Mouse (Mus musculus) hindbrain, embryonic 13.5 days (tissue): ENCODE measurements around the gene Tnfrsf1b. TPM values are rescaled to one million over a fixed set of nuclear protein-coding genes. Genes with fewer than 3 reads are reported as not detected.

Experiments
- ATAC-seq: fragments of 200-750 bp; cut with Nextera tagmentation; 2 replicates; pipeline ENCODE4 v1.8.0; 2017; ENCODE audit warnings: moderate TSS enrichment; ENCODE audit not compliant: low FRiP score
- H3K27ac ChIP-seq: fragments of 300-500 bp; sonication (generic); 2 replicates; pipeline ENCODE4 v1.5.1; 2015; ENCODE audit warnings: inconsistent platforms, mild to moderate bottlenecking, moderate library complexity
- H3K27me3 ChIP-seq: fragments of 300-500 bp; sonication (generic); 2 replicates; pipeline ENCODE4 v1.6.1; 2015; ENCODE audit warnings: mild to moderate bottlenecking, inconsistent platforms
- H3K36me3 ChIP-seq: fragments of 300-500 bp; sonication (generic); 2 replicates; pipeline ENCODE4 v1.6.1; 2015; ENCODE audit warnings: mild to moderate bottlenecking, inconsistent platforms
- H3K4me1 ChIP-seq: fragments of 300-500 bp; sonication (generic); replicated peaks from 2 replicates; pipeline ENCODE4 v1.6.1; 2015; ENCODE audit warnings: inconsistent platforms
- H3K4me2 ChIP-seq: fragments of 300-500 bp; sonication (generic); 2 replicates; pipeline ENCODE4 v1.6.1; 2015; ENCODE audit warnings: inconsistent platforms, mild to moderate bottlenecking, moderate library complexity
- H3K4me3 ChIP-seq: fragments of 300-500 bp; sonication (generic); 2 replicates; pipeline ENCODE4 v1.5.1; 2015; ENCODE audit warnings: mild to moderate bottlenecking, inconsistent platforms
- H3K9ac ChIP-seq: fragments of 300-500 bp; sonication (generic); 2 replicates; pipeline ENCODE4 v1.6.1; 2015; ENCODE audit warnings: mild to moderate bottlenecking, inconsistent platforms
- H3K9me3 ChIP-seq: fragments of 300-500 bp; sonication (generic); 2 replicates; pipeline ENCODE4 v1.6.1; 2016; ENCODE audit warnings: inconsistent platforms
- WGBS: fragments of 180-500 bp; shearing (Covaris S2); methylation state at CpG from one replicate; pipeline ENCODE4 v1.1.7; 2015; 5-methylcytosine and 5-hydroxymethylcytosine counted together
- polyA plus RNA-seq: library from polyadenylated mRNA; unstranded; fragments of >200 nt; fragmentation: Nextera tagmentation; extraction: Ambion mirVana; gene quantifications from 2 replicates; pipeline ENCODE4 v1.2.1, GENCODE M21; 2015

Gene Tnfrsf1b
- polyA plus RNA-seq, 1 experiment from 2014 or later = 3.2 TPM

- H3K4me1 ChIP-seq = no peaks in the 10 kb centered on the region
- H3K4me2 ChIP-seq = no peak overlapping the region
- H3K4me3 ChIP-seq = no peak overlapping the region
- no peaks in the 10 kb centered on the region for H3K27me3 ChIP-seq
- no peak overlapping the region for H3K27ac ChIP-seq
- WGBS = 95% methylated on average over 5 of the region's 5 CpGs
- H3K9ac ChIP-seq = no peak overlapping the region
- no peaks in the 10 kb centered on the region for H3K9me3 ChIP-seq
- ATAC-seq = no peak
- H3K36me3 ChIP-seq = no peaks in the 10 kb centered on the region
Observed at GRCm38 (mm10) chr4:145229524-145230163, 17.0 kb downstream of the Tnfrsf1b start.

- Histone ChIP-seq H3K27ac (no peak overlapping the region), H3K9ac (no peak overlapping the region), H3K4me3 (no peak overlapping the region), H3K27me3 (no peaks in the 10 kb centered on the region), H3K36me3 (no peaks in the 10 kb centered on the region), H3K4me2 (no peak overlapping the region), H3K9me3 (no peaks in the 10 kb centered on the region), H3K4me1 (no peaks in the 10 kb centered on the region)
- WGBS = 91% methylated on average over 6 of the region's 6 CpGs
- no peak for ATAC-seq
Observed at GRCm38 (mm10) chr4:145229051-145229450, 17.6 kb downstream of the Tnfrsf1b start.

- no peaks in the 10 kb centered on the region for H3K9me3 ChIP-seq
- H3K27me3 ChIP-seq = no peaks in the 10 kb centered on the region
- no peak overlapping the region for H3K4me3 ChIP-seq
- 92% methylated on average over 4 of the region's 4 CpGs for WGBS
- no peak overlapping the region for H3K9ac ChIP-seq
- no peak overlapping the region for H3K27ac ChIP-seq
- H3K4me1 ChIP-seq = no peaks in the 10 kb centered on the region
- no peak overlapping the region for H3K4me2 ChIP-seq
- H3K36me3 ChIP-seq = no peaks in the 10 kb centered on the region
- no peak for ATAC-seq
Observed at GRCm38 (mm10) chr4:145224613-145225012, 22.1 kb downstream of the Tnfrsf1b start.

- Histone ChIP-seq H3K4me2 (no peak overlapping the region), H3K4me3 (no peak overlapping the region), H3K27ac (no peak overlapping the region), H3K27me3 (no peaks in the 10 kb centered on the region), H3K9ac (no peak overlapping the region), H3K9me3 (no peaks in the 10 kb centered on the region), H3K36me3 (no peaks in the 10 kb centered on the region), H3K4me1 (no peaks in the 10 kb centered on the region)
- 86% methylated on average over 8 of the region's 8 CpGs for WGBS
- no peak for ATAC-seq
Observed at GRCm38 (mm10) chr4:145222064-145222463, 24.6 kb downstream of the Tnfrsf1b start.

GRCm38 (mm10) chr4:145221379-145221778, 25.3 kb downstream of the Tnfrsf1b start:
- no peaks in the 10 kb centered on the region for H3K27me3 ChIP-seq

GRCm38 (mm10) chr4:145220001-145220400, 26.7 kb downstream of the Tnfrsf1b start:
- no peak overlapping the region for H3K9ac ChIP-seq
- H3K27ac ChIP-seq = no peak overlapping the region
- no peak for ATAC-seq
- H3K36me3 ChIP-seq = no peaks in the 10 kb centered on the region
- no peak overlapping the region for H3K4me3 ChIP-seq
- 89% methylated on average over 1 of the region's 1 CpGs for whole genome bisulfite sequencing
- peaks cover under 1% of the 10 kb centered on the region; the same call in 1 of the 2 replicates for H3K4me1 ChIP-seq
- no peak overlapping the region for H3K4me2 ChIP-seq
- no peaks in the 10 kb centered on the region for H3K9me3 ChIP-seq
- no peaks in the 10 kb centered on the region for H3K27me3 ChIP-seq

More at GRCm38 (mm10) chr4:145221379-145221778, 25.3 kb downstream of the Tnfrsf1b start:
- no peak overlapping the region for H3K4me3 ChIP-seq
- H3K9ac ChIP-seq = no peak overlapping the region
- no peak overlapping the region for H3K4me2 ChIP-seq
- H3K27ac ChIP-seq = no peak overlapping the region
- ATAC-seq = no peak
- WGBS = 77% methylated on average over 2 of the region's 2 CpGs
- no peaks in the 10 kb centered on the region for H3K36me3 ChIP-seq
- H3K9me3 ChIP-seq = no peaks in the 10 kb centered on the region
- no peaks in the 10 kb centered on the region for H3K4me1 ChIP-seq

- peaks cover 6% of the 10 kb centered on the region for H3K4me1 ChIP-seq
- H3K9ac ChIP-seq = no peak overlapping the region
- no peaks in the 10 kb centered on the region for H3K36me3 ChIP-seq
- WGBS = 72% methylated on average over 15 of the region's 15 CpGs
- H3K4me3 ChIP-seq = no peak overlapping the region
- no peak overlapping the region for H3K27ac ChIP-seq
- ATAC-seq = no peak
- H3K27me3 ChIP-seq = no peaks in the 10 kb centered on the region
- H3K4me2 ChIP-seq = no peak overlapping the region
- no peaks in the 10 kb centered on the region for H3K9me3 ChIP-seq
Observed at GRCm38 (mm10) chr4:145219240-145219985, 27.3 kb downstream of the Tnfrsf1b start.

- Histone ChIP-seq H3K27me3 (no peaks in the 10 kb centered on the region), H3K27ac (no peak overlapping the region), H3K4me1 (peaks cover 7% of the 10 kb centered on the region), H3K36me3 (no peaks in the 10 kb centered on the region), H3K9me3 (no peaks in the 10 kb centered on the region), H3K9ac (no peak overlapping the region), H3K4me3 (no peak overlapping the region), H3K4me2 (no peak overlapping the region)
- no peak for ATAC-seq
- WGBS = 71% methylated on average over 5 of the region's 5 CpGs
Observed at GRCm38 (mm10) chr4:145217837-145218236, 28.8 kb downstream of the Tnfrsf1b start.

GRCm38 (mm10) chr4:145217046-145217445, 29.6 kb downstream of the Tnfrsf1b start:
- no peak overlapping the region for H3K4me2 ChIP-seq
- no peaks in the 10 kb centered on the region for H3K36me3 ChIP-seq
- ATAC-seq = no peak
- H3K9ac ChIP-seq = no peak overlapping the region
- H3K4me3 ChIP-seq = no peak overlapping the region
- H3K4me1 ChIP-seq = peaks cover 7% of the 10 kb centered on the region
- no peak overlapping the region for H3K27ac ChIP-seq
- H3K9me3 ChIP-seq = no peaks in the 10 kb centered on the region
- no peaks in the 10 kb centered on the region for H3K27me3 ChIP-seq
- WGBS = 76% methylated on average over 6 of the region's 6 CpGs

GRCm38 (mm10) chr4:145215396-145215795, 31.3 kb downstream of the Tnfrsf1b start:
- Histone ChIP-seq H3K4me3 (no peak overlapping the region), H3K9me3 (no peaks in the 10 kb centered on the region), H3K4me1 (peaks cover 7% of the 10 kb centered on the region), H3K4me2 (no peak overlapping the region), H3K27ac (no peak overlapping the region), H3K9ac (no peak overlapping the region), H3K36me3 (no peaks in the 10 kb centered on the region), H3K27me3 (no peaks in the 10 kb centered on the region)
- ATAC-seq = no peak
- 71% methylated on average over 2 of the region's 2 CpGs for WGBS

GRCm38 (mm10) chr4:145214786-145215174, 31.9 kb downstream of the Tnfrsf1b start:
- Histone ChIP-seq H3K4me1 (peaks cover 7% of the 10 kb centered on the region), H3K36me3 (no peaks in the 10 kb centered on the region), H3K27ac (peak overlapping the region; percentile 60; the same call in 1 of the 2 replicates), H3K4me2 (no peak overlapping the region), H3K9me3 (no peaks in the 10 kb centered on the region), H3K4me3 (no peak overlapping the region), H3K27me3 (no peaks in the 10 kb centered on the region), H3K9ac (no peak overlapping the region)
- ATAC-seq = peak; percentile 66
- 51% methylated on average over 6 of the region's 6 CpGs for WGBS

- 35% methylated on average over 8 of the region's 8 CpGs for WGBS
- Histone ChIP-seq H3K4me1 (peaks cover 7% of the 10 kb centered on the region), H3K27ac (no peak overlapping the region), H3K9ac (no peak overlapping the region), H3K9me3 (no peaks in the 10 kb centered on the region), H3K4me2 (no peak overlapping the region), H3K27me3 (no peaks in the 10 kb centered on the region), H3K36me3 (no peaks in the 10 kb centered on the region), H3K4me3 (no peak overlapping the region)
- ATAC-seq = peak; percentile 92
Observed at GRCm38 (mm10) chr4:145213999-145214785, 32.5 kb downstream of the Tnfrsf1b start.
